Mouse (Mus musculus) heart, postnatal 0 days (tissue): ENCODE data around the gene Rfc2.

Experiments used
- CTCF ChIP-seq: IDR thresholded peaks from 2 replicates; pipeline ENCODE4 v1.5.1; 2016; ENCODE audit warnings: antibody characterized with exemption, control low read depth, low read depth
- EP300 ChIP-seq: IDR thresholded peaks from 2 replicates; pipeline ENCODE4 v1.6.1; 2016; ENCODE audit warnings: antibody characterized with exemption, low read depth

DNA sequence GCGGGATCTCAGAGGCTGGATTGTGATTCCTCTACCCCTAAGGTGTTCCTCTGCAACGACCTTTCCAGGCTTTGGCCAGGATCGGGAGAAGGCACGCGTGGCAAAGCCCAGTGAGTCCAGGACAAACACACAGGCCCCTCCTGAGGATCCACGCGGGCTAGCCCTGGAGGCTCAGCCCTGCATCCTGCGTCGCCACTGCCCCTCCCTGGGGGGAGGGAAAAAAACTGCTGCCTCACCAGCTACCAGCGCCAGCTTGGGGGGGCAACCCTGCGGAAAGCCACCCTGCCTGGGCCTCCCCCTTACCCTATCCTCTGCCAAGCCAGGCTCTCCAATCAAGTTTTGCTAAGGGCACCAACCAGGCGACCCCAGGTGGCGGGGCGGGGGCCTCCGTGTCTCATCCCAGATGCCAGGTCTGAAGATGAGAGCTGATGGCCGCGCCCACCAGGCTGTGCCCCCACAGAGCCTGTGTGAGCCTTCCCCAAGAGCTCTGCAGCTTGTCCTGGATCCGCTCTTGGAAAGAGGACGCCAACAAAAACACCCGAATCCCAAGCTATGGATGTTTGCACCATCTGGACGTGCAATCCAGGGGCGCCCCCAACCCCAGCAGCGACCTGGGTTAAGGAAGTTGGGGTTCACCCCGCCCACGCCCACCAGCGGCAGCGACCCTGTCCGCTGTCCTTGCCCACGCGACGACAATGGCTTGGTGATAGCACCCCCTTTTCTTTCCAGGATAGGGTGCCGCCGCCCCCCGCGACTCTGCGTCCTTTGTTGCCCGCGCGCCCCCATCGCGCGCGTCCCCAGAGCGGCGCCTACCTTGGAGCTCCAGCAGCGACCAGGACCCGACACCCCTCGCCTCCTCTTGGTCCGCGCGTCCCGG lies 29.7 kb upstream of the Rfc2 start:
- no peak for TF ChIP-seq CTCF
- TF ChIP-seq EP300, result no peak
